Mouse (Mus musculus) gastrocnemius, postnatal 25 days (tissue): Measurements from ENCODE around the gene St6galnac5. TPM values are rescaled to one million over a fixed set of nuclear protein-coding genes. Genes with fewer than 3 reads are reported as not detected.
A peak's percentile ranks its signal among the peaks of the same experiment; 100 is the strongest.
"Not testable (repeated sequence)": the region's sequence is repeated elsewhere in the genome, so short reads cannot be mapped to it uniquely, and the experiment has no call there.

Source experiments
- DNase-seq: peaks from one replicate; pipeline ENCODE4 v3.0.0; 2022
- total RNA-seq, 2 experiments: library from RNA; stranded (reverse); gene quantifications; 1 replicate in 1 of 2; 2 replicates in 1 of 2; pipeline ENCODE4 v1.2.3; 2021

St6galnac5 gene
- total RNA-seq, 2 experiments from 2014 or later, result 0.24 TPM; not detected in 1

- DNase-seq, result not testable (repeated sequence)
Measured at GRCm38 (mm10) chr3:152788301-152788953, 193.6 kb downstream of the St6galnac5 start.

GRCm38 (mm10) chr3:152784353-152784752 lies 197.7 kb downstream of the St6galnac5 start:
- DNase-seq, result not testable (repeated sequence)

DNA sequence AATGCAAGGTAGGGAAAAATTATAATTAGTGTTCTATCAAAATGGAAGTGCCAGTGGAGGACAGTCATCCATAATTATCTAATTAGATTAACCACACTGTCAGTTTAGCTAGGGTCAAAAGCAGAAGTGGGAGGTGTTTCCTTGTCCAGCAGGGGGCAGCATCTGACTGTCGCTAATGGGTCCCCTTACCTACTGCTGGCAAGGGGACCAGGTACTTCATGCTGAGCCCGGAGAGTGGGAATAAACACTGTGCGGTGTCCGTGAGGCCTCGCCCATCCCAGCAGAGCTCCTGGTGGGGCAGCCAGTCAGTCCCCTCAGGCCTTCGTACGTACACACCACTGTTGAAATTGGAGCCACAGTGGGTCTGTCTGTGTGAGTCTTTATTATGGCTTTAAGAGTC lies 198.3 kb downstream of the St6galnac5 start:
- DNase-seq, result peak; percentile 33

DNA sequence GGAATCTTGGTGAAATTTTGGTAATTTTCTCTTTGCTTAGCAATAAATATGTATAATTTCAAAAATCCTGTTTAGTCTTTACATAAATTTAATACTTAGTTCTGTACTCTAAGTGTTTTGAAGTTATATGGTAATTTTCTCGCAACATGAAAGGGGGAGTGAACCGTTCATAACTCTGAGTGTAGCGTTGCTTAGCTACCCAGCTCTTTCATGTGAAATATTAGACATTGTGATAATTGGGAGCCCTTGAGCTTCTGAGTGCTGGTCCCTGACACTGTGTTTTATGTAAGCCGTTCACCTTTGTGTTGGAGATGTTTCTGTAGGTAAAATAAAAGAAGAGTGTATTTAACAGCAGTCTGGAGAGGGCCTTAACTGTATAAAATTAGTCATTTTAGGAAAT lies 202.2 kb downstream of the St6galnac5 start:
- DNase-seq, result no peak

- DNase-seq, result no peak
Measured at GRCm38 (mm10) chr3:152776872-152777540, 205.0 kb downstream of the St6galnac5 start.

- no peak for DNase-seq
Measured at GRCm38 (mm10) chr3:152776363-152776762, 205.7 kb downstream of the St6galnac5 start.

GRCm38 (mm10) chr3:152770056-152770455 lies 212.0 kb downstream of the St6galnac5 start:
- DNase-seq, result no peak

DNA sequence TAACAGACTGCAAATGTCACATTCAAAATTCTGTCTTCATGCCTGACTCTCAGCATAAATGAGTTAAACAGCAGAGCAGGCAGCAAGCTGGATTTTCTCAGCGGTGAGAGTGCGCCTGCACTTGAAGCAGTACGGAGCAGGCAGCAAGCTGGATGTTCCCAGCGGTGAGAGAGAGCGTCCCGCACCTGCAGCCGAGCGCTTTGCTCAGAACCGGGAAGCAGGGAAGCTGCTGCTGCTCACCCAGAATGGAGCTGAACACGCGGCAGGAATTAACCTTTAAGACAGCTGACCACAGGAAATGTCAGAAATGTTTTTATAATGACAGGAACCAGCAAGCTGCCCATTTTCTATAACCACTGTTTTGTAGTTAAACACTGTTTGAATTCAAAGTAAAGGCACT lies 214.6 kb downstream of the St6galnac5 start:
- no peak for DNase-seq
